Mouse (Mus musculus) c-Kit-negative CD71-positive TER-119-positive erythroid progenitor cells, embryonic 14.5 days (primary cell): ENCODE measurements around the gene Hs3st4.

Experiments
- DNase-seq: peaks from one replicate; pipeline ENCODE4 v3.0.0-alpha.2; 2013; ENCODE audit warnings: low read depth, low spot score

Gene Hs3st4

GRCm38 (mm10) chr7:124136133-124136532 is 153.5 kb downstream of the Hs3st4 start:
- DNase-seq = no peak

GRCm38 (mm10) chr7:124141229-124141628 is 158.6 kb downstream of the Hs3st4 start:
- DNase-seq = no peak

DNA sequence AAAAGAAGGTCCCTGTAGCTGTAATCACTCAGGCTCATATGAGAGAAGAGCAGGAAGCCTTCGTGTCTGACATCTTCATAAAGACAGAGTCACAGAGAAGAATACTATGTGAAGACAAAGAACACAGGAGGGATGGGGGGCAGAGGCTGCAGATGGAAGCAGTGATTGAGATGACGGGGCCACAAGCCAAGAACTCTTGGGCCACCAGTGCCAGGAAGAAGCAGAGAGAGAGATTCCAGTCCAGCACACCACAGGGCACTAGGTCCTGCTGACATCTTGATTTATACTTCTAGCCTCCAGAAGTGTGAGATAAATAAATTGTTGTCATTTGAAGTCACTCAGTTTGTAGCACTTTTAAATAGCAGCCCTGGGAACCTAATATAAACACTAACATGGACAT is 168.2 kb downstream of the Hs3st4 start:
- no peak for DNase-seq

DNA sequence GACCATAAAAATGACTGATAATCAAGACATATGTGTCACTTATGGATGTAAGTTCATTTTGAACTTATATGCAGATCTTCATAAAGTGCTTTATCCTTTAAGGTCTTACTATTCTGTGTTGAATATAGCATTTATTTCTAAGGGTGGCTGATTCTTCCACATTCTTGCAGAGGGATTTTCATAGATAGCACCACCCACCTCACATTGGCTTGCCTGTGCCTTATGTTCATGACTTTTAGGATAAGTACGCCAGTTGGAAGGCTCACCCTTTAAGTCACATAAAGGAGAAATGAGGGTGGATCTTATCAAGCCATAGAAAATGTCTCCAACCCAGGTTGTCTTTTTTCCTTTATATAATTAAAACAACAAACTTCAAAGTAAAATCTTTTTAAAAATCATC is 180.6 kb downstream of the Hs3st4 start:
- no peak for DNase-seq

- DNase-seq = no peak
Measured at GRCm38 (mm10) chr7:124166229-124166628, 183.6 kb downstream of the Hs3st4 start.

DNA sequence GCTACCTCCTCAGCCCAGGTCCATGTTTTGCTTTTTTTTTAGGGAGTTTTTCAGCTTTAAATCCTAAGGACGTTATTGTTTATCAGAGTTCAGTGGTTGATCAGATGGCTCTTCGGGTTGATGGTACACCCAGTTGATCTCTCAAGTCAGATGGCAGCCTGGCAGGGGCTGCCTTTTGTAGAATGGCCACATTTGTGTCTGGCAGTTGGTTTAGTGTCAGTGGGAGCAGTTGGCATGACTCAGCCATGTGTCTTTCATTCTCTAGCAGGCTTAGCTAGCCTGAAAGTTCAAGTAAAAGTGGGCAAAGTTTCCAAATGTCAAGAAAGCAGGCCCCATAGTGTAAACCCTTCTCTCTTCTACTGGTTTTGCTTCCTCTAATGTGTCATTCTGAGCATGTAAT is 186.1 kb downstream of the Hs3st4 start:
- no peak for DNase-seq

DNA sequence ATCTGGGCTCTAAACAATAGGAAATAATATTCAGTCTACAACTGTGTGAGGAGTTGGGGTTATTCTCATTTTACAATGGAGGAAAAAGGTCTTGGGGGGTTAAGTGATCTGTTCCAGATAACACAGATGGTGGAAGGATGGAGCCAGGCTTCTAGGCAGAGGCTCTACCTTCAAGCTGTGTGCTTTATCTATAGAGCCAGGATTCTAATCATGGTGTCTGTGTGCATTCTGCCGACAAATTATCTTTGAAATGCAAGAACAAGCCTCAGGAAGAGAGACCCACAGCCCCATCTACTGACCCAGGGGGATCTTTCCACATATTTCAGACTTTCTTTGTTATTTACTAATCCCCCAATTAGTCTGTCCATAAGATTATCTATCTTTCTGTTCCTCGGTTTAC is 187.3 kb downstream of the Hs3st4 start:
- DNase-seq = no peak

- no peak for DNase-seq
Measured at GRCm38 (mm10) chr7:124171992-124172391, 189.3 kb downstream of the Hs3st4 start.

DNA sequence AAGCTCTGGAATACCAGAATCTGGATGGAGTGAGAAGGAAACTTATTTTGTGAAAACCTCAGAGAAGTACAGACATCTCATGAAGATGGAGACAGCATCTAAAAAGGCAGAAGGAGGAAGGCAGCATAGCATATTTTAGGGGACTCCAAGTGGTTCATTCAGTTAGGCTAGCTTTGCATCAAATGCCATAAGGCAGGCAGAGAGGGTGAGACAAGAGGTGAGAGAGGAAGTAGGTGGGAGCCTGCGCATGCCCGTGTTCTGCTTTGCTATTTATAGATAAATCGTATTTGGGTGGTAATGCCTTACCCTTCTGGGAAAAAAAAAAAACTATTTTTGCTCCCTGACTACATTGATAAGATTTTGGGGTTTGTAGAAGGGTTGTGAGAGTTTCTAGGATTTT is 198.3 kb downstream of the Hs3st4 start:
- no peak for DNase-seq

- DNase-seq = no peak
Measured at GRCm38 (mm10) chr7:124184693-124185092, 202.0 kb downstream of the Hs3st4 start.

DNA sequence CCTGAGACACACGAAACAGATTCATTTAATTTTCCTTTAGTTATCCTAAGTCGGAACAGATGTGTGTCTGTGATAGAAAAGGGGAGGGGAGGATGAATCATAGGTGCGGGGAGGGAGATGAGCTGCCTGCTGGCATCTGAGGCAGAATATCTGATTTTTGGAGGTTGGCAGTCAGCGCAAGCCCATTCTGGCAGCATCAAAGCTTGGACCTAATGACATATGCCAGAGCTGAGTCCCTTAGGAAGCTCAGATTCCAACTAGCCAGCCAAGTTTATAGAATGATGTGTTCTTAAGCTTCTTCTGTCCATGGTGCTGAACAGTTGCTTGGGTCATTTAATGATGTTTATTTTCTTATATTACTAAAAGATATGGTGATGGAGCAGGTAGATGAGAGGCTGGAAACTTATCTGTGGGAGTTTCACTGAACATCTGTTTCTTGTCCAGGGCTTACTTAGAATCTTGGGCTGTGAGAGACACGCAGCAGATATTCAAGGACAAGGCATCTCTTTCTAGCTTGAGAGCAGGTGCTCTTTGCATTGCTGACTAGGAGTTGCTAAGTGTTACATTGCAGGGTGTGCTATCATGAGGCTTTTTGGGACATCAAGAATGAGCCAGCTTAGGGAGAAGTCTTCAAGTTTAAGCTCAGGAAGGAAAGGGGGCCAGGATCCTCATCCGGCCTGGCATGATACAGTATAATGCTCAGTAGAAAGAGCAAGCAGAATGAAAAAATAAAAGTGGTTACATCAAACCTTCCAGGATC is 216.3 kb downstream of the Hs3st4 start:
- DNase-seq = no peak

GRCm38 (mm10) chr7:124216921-124217320 is 234.3 kb downstream of the Hs3st4 start:
- no peak for DNase-seq

- no peak for DNase-seq
Measured at GRCm38 (mm10) chr7:124220556-124220955, 237.9 kb downstream of the Hs3st4 start.

DNA sequence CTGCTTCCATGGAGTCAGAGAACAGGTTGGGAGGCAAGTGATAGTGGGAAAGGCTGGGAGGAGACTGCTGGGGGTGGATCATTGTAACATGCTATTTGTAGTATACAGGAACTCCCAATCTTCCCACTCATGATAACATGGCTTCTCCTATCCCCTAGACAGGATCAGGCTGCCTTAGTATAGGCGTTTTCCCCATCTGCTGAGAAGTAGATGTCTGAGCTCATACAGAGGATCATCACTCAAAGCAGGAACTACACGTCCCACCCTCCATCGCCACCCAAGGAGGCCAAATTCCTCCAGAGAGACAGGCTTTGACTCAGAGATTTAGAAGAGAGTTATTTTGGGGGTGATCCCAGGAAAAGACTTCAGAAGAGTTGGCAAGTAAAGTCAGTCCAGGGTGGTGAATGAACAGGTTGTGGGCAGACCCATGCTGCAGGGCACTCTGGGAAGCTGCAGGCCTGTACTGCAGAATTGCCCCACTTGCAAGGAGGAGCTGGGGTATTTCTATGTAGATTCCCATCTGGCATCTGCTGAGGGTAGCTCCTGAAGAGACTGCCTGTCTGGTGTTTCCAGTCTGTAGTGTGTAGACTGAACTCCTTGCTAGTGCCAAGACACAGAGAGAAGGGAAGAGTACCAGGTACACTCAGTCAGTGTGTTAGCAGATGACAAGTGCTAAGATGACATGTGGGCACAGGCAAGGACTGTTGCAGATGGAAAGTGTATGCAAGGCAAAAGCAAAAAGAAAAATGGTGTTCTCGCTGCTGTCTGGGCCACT is 255.4 kb downstream of the Hs3st4 start:
- no peak for DNase-seq

GRCm38 (mm10) chr7:124239903-124240647 is 257.4 kb downstream of the Hs3st4 start:
- no peak for DNase-seq

DNA sequence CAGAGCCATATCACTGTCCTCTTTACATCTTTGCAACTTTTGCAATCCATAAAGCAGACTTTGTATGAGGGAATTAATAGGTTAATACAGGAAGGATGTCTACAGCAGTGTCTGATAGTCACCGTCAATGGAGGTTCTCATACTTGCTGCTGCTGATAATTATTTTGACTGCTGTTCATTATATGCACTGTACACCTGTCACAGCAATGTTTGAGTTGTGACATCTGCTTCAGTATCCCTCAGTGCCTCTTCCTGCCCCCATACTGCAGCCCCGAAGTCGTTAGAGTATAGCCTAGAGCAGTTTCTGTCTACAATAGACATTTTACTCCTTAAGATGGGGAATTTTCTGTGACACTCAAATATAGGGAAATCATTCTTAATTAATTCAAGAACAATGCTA is 267.2 kb downstream of the Hs3st4 start:
- DNase-seq = no peak

DNA sequence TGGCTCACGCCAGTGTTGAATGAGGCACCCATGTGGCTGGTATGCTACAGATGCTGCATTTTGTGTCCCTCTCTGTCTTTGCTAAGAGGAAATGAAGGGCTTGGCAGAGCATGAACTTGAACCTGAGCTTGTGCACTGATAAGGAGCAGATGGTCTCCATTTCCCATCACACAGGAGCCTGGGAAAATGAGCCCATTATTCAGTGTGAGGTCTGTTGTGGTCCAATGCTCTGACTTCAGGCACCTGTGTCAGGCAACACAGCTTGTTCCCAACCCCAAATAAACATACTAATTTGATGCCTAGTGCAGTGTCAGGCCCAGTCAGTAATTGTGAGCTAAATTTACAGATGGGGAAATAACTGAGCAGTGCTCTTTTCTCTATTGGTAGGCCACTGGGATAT is 267.9 kb downstream of the Hs3st4 start:
- no peak for DNase-seq

- DNase-seq = no peak
Measured at GRCm38 (mm10) chr7:124258419-124258818, 275.8 kb downstream of the Hs3st4 start.

DNA sequence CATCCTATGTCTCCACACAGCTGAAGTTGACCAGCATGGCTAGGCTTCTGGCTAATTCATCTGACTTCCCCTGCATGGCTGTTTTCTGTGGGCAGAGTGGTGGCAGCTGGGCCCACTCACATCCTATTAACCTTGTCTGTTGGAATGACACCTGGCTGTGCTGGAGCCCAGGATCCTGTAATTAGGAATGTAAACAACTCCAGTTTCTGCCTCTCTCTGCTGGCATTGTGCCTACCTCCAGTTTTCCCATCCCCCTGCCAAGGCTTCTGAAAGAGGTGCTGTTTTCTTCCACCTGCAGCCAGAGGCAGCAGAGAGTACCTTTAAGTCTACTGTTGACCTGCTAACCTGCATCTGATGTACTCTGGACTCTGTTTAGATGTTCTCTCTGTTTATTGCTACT is 288.1 kb downstream of the Hs3st4 start:
- DNase-seq = no peak

- no peak for DNase-seq
Measured at GRCm38 (mm10) chr7:124289873-124290272, 307.2 kb downstream of the Hs3st4 start.

GRCm38 (mm10) chr7:124319451-124319850 is 336.8 kb downstream of the Hs3st4 start:
- DNase-seq = no peak

DNA sequence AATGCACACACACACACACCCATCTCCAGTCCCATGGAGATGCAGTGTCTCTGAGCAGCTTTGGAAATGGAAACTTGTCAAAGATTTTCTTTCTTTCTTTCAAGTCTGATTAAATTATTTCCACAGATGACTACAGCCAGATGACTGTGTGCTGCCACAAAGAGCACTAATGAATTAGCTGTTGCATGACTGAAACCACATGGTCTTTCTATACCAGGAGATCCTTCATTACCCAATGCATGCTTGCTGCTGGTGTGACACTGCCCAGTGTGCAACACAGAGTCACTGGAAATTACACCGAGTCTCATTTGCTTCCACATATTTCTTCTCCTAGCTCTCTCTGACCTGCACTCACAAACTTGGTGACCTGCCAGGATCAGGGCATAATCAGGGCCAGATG is 353.0 kb downstream of the Hs3st4 start:
- DNase-seq = no peak
